Mouse (Mus musculus): ENCODE results near the gene Prkar1b.

DNA sequence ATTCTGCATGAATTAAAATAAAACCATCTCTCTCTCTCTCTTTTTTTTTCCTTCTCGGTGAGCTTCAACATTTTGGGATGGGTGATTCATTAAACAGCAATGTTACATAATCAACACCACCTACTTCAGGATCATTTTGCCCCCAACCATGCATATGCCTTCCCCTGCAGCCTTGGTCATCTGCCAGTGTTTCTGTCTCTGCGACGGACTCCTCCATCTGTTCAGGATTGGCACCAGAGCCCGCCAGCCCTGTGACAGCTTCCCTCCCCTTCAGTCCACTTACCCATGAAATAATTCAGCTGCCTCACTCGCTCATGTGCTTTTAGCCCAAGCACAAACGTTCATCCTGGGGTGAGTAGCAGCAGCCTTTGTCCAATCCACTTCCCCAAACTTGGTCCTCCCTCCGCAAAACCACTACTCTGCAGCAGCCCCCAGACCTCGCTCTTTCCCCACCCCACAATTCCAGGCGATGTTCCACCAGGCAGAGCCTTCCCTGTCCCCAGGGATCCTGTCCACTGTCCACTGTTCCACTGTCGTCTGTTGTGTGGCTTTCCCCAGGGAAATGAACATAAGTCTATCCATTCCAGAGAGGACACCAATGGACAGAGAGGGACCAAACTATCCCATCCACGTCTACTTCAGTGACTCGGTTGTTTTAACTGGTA is 11.4 kb downstream of the Prkar1b start:
- no peak for TF ChIP-seq CTCF (IDR thresholded peaks at IDR 0.05; ENCODE audit: low read depth, low read length)
- TF ChIP-seq POLR2A (IDR thresholded peaks at IDR 0.05; ENCODE audit: extremely low read depth, insufficient read depth, low read length) = no peak

Measured in liver, adult 2 months (tissue).